Mouse (Mus musculus) erythroblast, embryonic 14.5 days (primary cell): ENCODE measurements around the gene Ccl5.
"Not testable (repeated sequence)": the region's sequence is repeated elsewhere in the genome, so short reads cannot be mapped to it uniquely, and the experiment has no call there.

ENCODE experiments used
- GATA1 ChIP-seq: IDR thresholded peaks from 2 replicates; pipeline ENCODE4 v1.6.1; 2012; ENCODE audit warnings: low read length, inconsistent platforms, mixed read lengths
- TAL1 ChIP-seq: IDR thresholded peaks from 3 replicates; pipeline ENCODE4 v1.6.1; 2012; ENCODE audit warnings: low read length, inconsistent platforms, mixed read lengths

GRCm38 (mm10) chr11:83551037-83551436, 20.7 kb upstream of the Ccl5 start:
- TF ChIP-seq TAL1, GATA1: not testable (repeated sequence)
